Mouse (Mus musculus) forebrain, embryonic 10.5 days (tissue): ENCODE results near the gene Olfm2. TPM values are rescaled to one million over a fixed set of nuclear protein-coding genes. Genes with fewer than 3 reads are reported as not detected.

Source experiments
- DNase-seq: peaks from one replicate; pipeline ENCODE4 v3.0.0-alpha.2; 2017; ENCODE audit warnings: low spot score; ENCODE audit errors: extremely low spot score
- H3K27ac ChIP-seq: fragments of 300-500 bp; sonication (generic); 2 replicates; pipeline ENCODE4 v1.5.1; 2016; ENCODE audit warnings: mild to moderate bottlenecking
- H3K27me3 ChIP-seq: fragments of 300-500 bp; sonication (generic); 2 replicates; pipeline ENCODE4 v1.6.1; 2016; ENCODE audit warnings: mild to moderate bottlenecking; ENCODE audit not compliant: poor library complexity, severe bottlenecking
- H3K36me3 ChIP-seq: fragments of 300-500 bp; sonication (generic); replicated peaks from 2 replicates; pipeline ENCODE4 v1.6.1; 2016; ENCODE audit warnings: mild to moderate bottlenecking, moderate library complexity
- H3K4me1 ChIP-seq: fragments of 300-500 bp; sonication (generic); 2 replicates; pipeline ENCODE4 v1.6.1; 2016
- H3K4me3 ChIP-seq: fragments of 300-500 bp; sonication (generic); 2 replicates; pipeline ENCODE4 v1.5.1; 2016; ENCODE audit warnings: mild to moderate bottlenecking, moderate library complexity
- H3K9me3 ChIP-seq: fragments of 300-500 bp; sonication (generic); 2 replicates; pipeline ENCODE4 v1.6.1; 2016; ENCODE audit warnings: mild to moderate bottlenecking, moderate library complexity
- WGBS: fragments of 180-500 bp; shearing (Covaris S2); methylation state at CpG from one replicate; pipeline ENCODE4 v1.1.7; 2016; 5-methylcytosine and 5-hydroxymethylcytosine counted together
- polyA plus RNA-seq: library from polyadenylated mRNA; unstranded; fragments of >200 nt; fragmentation: Nextera tagmentation; extraction: Ambion mirVana; gene quantifications from 2 replicates; pipeline ENCODE4 v1.2.1, GENCODE M21; 2016

Olfm2 gene
- polyA plus RNA-seq, 1 experiment from 2014 or later = 10.4 TPM

DNA sequence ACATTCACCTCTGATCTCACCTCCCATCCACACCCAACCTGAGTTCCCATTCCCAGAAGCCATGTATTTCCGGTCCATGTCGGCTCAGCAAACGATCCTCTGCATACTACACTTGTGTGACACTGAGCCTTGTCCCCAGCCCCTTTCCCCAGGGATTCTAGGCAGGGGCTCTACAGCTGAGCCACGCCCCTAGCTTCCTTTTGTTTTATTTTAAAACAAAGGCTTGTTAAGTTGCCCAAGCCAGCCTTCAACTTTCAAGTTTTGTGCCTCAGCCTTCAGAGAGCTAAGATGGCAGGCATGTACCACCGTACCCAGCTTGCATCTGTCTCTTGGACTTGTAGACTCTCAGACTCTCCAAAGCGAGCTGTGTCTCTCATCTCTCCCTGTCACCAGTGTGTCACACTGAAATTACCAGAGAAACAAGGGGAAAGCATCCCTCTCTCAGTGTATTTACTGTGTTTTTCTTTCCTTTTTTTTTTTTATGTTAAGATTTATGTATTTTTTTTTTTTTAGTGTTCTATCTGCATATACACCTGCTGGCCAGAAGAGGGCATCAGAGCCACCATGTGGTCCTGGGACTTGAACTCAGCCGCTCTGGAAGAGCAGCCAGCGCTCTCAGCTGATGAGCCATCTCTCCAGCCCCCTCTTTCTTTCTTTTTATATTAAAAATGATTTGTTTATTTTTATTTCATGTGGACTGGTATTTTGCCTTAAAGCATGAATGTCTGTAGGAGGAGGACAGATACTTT lies 7.7 kb downstream of the Olfm2 start:
- Histone ChIP-seq H3K9me3 (no peaks in the 10 kb centered on the region), H3K4me3 (no peak overlapping the region), H3K36me3 (no peaks in the 10 kb centered on the region), H3K27me3 (peaks cover 37% of the 10 kb centered on the region), H3K27ac (no peak overlapping the region), H3K4me1 (peaks cover 6% of the 10 kb centered on the region)
- no peak for DNase-seq
- 54% methylated on average over 8 of the region's 8 CpGs for WGBS

DNA sequence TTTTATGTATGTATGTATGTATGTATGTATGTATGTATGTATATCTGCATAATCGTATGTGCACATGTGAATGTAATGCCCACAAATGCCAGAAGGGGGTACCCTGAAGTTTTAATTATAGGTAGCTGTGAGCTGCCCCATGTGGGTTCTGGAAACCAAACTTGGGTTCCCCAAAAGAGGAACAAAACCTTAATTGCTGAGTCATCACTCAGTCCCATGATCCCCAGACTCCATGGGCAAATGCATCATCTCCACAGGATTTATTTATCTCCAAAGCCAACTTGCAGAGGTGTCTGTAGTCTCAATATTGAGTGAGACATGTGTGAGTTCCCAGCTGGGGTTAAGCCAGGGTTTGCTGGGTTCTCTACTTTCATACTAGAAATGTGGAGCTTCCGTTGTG lies 8.9 kb downstream of the Olfm2 start:
- H3K9me3 ChIP-seq = no peaks in the 10 kb centered on the region
- DNase-seq = no peak
- no peaks in the 10 kb centered on the region for H3K36me3 ChIP-seq
- peaks cover 27% of the 10 kb centered on the region for H3K27me3 ChIP-seq
- no peak overlapping the region for H3K4me3 ChIP-seq
- 90% methylated on average over 2 of the region's 2 CpGs for WGBS
- no peak overlapping the region for H3K27ac ChIP-seq
- peaks cover 6% of the 10 kb centered on the region for H3K4me1 ChIP-seq

DNA sequence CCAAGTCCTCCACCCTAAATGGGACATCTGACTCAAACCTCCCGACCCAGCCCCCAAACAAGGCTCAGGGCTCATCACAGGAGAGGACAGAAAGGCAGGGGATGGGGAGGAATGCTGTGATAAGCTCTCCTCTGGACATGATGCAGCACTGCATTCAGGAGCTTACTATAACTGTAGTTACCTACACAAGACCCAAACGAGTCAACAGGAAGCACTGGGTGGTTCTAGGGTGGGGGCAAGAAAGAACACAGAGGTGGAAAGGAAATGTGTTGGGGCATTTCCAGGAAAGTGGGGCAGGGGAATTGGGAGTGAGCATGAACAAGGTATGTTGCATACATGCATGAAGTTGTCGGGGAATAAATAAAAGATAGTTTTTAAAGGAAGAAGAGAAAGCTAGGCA lies 11.5 kb downstream of the Olfm2 start:
- no peak for DNase-seq
- Histone ChIP-seq H3K36me3 (no peaks in the 10 kb centered on the region), H3K4me1 (no peaks in the 10 kb centered on the region), H3K27me3 (peaks cover 26% of the 10 kb centered on the region), H3K27ac (no peak overlapping the region), H3K4me3 (no peak overlapping the region), H3K9me3 (no peaks in the 10 kb centered on the region)
- 84% methylated on average over 3 of the region's 3 CpGs for WGBS

DNA sequence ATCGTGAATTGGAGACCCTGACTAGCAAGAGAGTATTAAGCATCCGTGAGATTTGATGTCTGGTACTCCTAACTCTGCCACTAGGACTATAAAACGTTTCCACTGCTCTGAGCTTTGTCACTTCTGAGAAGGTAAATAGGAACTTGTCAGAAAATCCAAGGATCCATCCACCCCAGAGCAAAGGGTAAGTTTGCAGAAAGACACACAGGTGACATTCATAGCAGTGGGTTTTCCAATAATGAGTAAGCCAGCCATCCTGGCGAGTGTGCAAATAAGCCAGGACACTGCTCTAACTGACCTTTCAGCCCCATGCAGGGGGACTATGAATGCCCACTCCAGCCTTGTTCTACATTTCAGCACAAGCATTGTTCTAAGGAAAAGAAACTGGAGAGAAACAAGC lies 14.4 kb downstream of the Olfm2 start:
- no peaks in the 10 kb centered on the region for H3K36me3 ChIP-seq
- H3K4me3 ChIP-seq = no peak overlapping the region
- 71% methylated on average over 4 of the region's 4 CpGs for WGBS
- H3K27me3 ChIP-seq = peaks cover 46% of the 10 kb centered on the region
- peaks cover 14% of the 10 kb centered on the region for H3K4me1 ChIP-seq
- no peak for DNase-seq
- H3K9me3 ChIP-seq = no peaks in the 10 kb centered on the region
- no peak overlapping the region for H3K27ac ChIP-seq

DNA sequence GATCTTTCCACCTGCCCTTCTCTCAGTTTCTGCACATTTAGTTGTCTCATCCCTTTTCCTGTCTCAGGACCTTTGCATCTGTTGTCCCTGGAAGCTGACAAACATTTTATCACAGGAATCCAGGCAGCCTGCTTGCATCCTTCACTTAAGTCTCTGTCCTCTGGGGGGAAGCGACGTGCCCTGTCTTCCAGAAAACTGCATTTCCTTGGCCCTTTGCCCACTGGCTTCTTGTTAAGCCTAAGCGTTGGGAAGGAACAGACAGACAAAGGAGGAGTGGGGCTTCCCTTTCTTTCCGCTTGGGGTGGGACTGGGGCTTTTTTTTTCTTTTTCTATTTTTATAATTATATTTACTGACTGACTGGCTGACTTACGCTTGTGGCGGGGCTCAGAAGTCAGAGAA lies 16.7 kb downstream of the Olfm2 start:
- no peak overlapping the region for H3K4me3 ChIP-seq
- no peaks in the 10 kb centered on the region for H3K9me3 ChIP-seq
- no peak overlapping the region for H3K27ac ChIP-seq
- H3K36me3 ChIP-seq = no peaks in the 10 kb centered on the region
- WGBS = 64% methylated on average over 6 of the region's 6 CpGs
- H3K27me3 ChIP-seq = peaks cover 70% of the 10 kb centered on the region
- peaks cover 30% of the 10 kb centered on the region for H3K4me1 ChIP-seq
- DNase-seq = no peak

DNA sequence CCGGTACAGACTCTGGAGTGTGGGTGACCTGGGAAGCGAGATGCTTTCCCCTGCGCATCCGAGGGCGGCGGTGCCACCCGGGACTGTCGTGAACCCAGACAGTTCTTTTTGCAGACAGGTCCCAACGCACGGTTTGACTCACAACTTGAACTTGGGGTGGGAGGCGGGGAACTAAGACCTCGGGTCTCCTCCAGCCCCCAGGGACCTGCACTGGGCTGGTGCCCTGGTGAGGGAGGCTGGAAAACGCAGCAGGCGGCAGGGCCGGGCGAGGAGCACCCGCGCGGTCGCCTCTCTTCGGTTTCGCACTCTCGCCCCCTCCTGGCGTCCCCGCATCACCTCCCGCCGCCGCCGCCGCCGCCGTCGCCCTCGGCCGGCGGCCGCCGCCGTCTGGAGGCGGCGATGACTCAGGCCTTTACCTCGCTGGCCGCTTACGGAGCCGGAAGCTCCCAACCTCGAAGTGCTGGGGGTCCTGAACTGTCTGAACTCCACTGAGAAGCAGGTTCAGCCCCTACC lies 18.5 kb downstream of the Olfm2 start:
- Histone ChIP-seq H3K27ac (peak overlapping the region; percentile 72; the same call in 1 of the 2 replicates), H3K27me3 (peaks cover 76% of the 10 kb centered on the region), H3K4me3 (peak overlapping the region; percentile 71), H3K9me3 (no peaks in the 10 kb centered on the region), H3K36me3 (no peaks in the 10 kb centered on the region), H3K4me1 (peaks cover 30% of the 10 kb centered on the region)
- peak; percentile 64 for DNase-seq
- under 1% methylated on average over 46 of the region's 46 CpGs for WGBS

DNA sequence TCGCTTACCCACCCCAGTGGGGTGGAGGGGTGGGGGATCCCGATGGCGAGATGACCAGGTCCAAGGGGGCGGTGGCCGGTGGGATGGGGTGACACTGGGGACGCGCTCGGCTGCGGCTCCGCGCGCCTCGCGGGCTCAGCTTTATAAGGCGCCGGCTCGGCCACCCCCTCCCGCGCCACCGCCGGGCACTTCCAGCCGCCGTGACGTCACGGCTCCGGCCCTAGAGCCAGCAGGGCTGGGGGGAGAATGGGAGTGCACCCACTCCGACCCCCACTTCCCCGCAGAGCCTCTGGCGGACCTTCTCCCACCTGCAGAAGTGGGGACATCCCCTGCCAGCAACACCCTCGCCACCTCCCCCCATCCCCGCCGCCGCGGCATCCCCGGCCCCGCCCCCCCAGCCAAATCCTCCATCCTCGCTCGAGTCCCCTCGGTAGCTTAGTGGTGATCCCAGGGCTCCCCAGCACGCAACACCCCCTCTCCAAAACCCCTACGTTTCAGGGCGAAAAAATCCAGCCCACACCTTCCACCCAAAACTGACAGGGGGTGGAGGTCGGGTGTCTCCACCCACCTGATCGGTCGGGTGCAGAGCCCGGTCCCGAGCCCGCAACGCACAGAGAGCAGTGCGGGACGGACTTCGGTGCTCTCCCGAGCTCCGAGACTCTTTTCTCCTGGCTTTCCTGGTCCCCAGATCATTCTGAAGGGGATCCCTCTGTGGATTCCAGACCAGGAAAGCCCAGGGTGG lies 19.1 kb downstream of the Olfm2 start:
- H3K27ac ChIP-seq = peak overlapping the region; percentile 72
- peak overlapping the region; percentile 71 for H3K4me3 ChIP-seq
- H3K36me3 ChIP-seq = no peaks in the 10 kb centered on the region
- under 1% methylated on average over 54 of the region's 54 CpGs for WGBS
- H3K9me3 ChIP-seq = no peaks in the 10 kb centered on the region
- peaks cover 30% of the 10 kb centered on the region for H3K4me1 ChIP-seq
- peaks cover 76% of the 10 kb centered on the region for H3K27me3 ChIP-seq
- peak; percentile 30 for DNase-seq

DNA sequence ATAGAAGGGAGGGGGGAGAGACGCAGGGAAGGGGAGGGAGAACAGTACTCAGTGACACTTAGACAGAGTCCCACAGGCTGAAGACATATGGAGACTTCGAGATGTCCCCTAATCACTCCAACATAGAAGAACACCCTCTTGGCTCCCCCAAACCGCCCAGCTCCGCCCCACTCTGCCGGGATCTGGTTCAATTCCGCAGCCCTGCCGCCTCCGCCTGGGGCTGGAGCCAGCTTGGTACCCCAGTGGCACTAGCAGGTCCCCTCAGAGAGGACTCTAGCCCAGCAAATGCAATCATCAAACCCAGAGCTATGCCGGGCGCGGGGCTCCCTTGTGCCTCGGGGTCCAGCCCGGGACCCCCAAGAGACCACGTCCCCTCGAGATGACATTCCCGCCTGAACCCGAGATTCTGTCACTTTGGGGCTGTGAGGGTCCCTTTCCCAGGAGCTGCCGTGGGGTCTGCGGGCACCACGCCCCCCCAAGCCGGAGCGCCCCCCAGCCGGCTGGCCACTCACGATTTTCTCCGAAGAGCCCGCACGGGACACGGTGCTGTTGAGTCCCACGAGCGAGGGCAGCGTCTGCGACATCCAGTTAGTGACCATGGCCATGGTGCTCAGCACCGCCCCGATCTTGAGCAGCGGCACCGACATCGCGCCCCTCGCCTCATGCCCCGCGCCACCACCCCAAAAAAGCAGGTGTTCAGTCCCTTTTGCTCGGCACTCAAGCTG lies 19.9 kb downstream of the Olfm2 start:
- no peak for DNase-seq
- H3K27me3 ChIP-seq = peaks cover 76% of the 10 kb centered on the region

DNA sequence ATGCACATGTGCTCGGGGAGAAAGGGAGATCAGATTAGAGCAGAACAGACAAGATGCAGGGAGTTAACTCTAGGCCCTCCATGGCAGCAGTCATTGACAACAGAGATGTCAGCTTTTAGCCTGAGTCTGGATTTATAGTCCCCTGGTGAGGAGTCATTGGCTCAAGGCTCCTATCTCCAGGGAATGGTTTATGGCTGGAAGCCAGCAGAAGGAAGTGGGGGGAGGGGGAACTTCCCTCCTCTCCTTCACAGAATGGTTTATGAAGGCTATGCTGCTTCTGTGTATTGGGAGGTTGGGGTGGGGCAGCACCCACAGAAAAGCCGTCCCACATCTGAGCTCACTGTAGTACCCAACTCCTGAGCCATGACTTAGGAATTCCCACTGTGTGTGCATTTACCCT lies 24.6 kb downstream of the Olfm2 start:
- Histone ChIP-seq H3K36me3 (0 out of 2 replicates have a peak, but pooled peaks cover 4% of the 10 kb centered on the region), H3K27ac (no peak overlapping the region), H3K27me3 (peaks cover 32% of the 10 kb centered on the region), H3K4me3 (no peak overlapping the region), H3K9me3 (peaks cover 14% of the 10 kb centered on the region; the same call in 1 of the 2 replicates), H3K4me1 (peaks cover 14% of the 10 kb centered on the region)
- no peak for DNase-seq
- 94% methylated on average over 2 of the region's 2 CpGs for WGBS

More for the DNA sequence above, 19.9 kb downstream of the Olfm2 start:
- Histone ChIP-seq H3K4me1 (peaks cover 30% of the 10 kb centered on the region), H3K27ac (peak overlapping the region; percentile 72), H3K4me3 (peak overlapping the region; percentile 71), H3K9me3 (no peaks in the 10 kb centered on the region), H3K36me3 (no peaks in the 10 kb centered on the region)
- WGBS = 2% methylated on average over 42 of the region's 42 CpGs

DNA sequence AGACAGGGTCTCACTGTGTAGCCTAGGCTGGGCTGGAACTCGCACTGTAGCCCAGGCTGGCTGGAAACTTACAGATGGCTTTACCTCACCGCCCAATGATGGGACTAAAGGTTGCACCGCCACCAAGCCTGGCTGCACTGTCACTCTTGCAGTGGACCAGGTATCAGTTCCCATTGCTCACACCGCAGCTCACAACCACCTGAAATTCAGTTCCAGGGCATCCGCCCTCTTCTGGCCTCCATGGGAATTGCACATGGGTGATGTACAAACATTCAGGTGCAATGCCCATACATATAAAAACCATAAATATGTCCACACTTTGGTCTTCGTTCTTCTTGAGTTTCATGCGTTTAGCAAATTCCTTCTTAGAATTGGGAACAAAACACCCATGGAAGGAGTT lies 30.8 kb downstream of the Olfm2 start:
- H3K27me3 ChIP-seq = no peaks in the 10 kb centered on the region
- 0 out of 2 replicates have a peak, but pooled peaks cover 6% of the 10 kb centered on the region for H3K36me3 ChIP-seq
- H3K27ac ChIP-seq = no peak overlapping the region
- H3K4me1 ChIP-seq = peaks cover 14% of the 10 kb centered on the region
- no peak overlapping the region for H3K4me3 ChIP-seq
- DNase-seq = no peak
- peaks cover 14% of the 10 kb centered on the region; the same call in 1 of the 2 replicates for H3K9me3 ChIP-seq
- 74% methylated on average over 7 of the region's 7 CpGs for WGBS

DNA sequence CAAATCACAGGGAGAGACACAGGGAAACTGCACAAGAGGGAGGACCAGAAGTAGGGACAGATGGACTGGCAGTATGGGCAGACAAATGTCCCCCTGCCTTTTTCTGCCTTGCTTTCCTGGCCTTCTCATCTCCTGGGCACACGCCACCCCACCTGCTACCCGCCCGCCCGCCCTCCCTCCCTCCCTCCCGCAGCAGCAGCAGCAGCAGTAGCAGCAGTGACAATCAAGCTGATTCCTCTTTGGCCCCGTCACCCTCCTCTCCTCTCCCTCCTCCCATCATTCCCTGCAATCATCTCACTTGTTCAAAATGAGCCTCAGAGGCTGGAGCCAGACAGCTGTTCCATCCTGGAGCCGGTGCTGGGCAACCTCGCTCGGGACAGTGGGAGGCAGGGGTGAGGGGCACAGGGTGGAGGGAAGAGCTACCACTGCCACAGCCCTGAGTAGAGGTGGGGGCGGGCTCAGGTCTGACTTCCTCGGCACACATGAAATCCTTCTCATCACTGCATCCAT lies 32.6 kb downstream of the Olfm2 start:
- Histone ChIP-seq H3K9me3 (peaks cover 5% of the 10 kb centered on the region; the same call in 1 of the 2 replicates), H3K4me3 (no peak overlapping the region), H3K27ac (peak overlapping the region; percentile 20), H3K36me3 (0 out of 2 replicates have a peak, but pooled peaks cover 4% of the 10 kb centered on the region), H3K4me1 (peaks cover 14% of the 10 kb centered on the region), H3K27me3 (no peaks in the 10 kb centered on the region)
- 53% methylated on average over 11 of the region's 11 CpGs for WGBS
- DNase-seq = no peak

DNA sequence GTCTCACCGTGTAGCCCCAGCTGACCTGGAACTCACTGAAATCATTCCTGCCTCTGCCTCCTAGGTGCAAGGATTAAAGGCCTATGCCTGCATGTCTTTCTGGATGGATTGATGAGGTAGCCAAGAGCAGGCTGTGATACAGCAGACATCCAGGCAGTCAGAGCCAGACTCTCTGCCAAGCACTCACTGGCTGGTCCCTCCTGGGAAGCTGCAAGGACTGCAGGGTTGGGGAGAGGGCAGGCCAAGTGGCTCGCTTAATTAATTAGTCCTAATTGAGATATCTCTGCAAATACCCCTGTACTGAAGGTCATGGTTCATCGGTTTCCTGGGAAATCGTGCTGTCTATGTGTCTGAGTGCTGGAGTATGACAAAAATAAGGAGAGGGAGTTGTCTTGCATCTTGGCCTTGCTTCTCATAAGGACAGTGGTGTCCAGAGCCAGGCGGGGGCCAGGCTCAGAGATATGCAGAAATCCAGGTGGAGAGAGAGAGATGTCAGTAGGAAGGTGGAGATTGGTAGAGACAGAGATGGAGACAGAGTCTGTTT lies 33.1 kb downstream of the Olfm2 start:
- DNase-seq = no peak
- H3K36me3 ChIP-seq = 0 out of 2 replicates have a peak, but pooled peaks cover 4% of the 10 kb centered on the region
- WGBS = 69% methylated on average over 5 of the region's 5 CpGs
- H3K27me3 ChIP-seq = no peaks in the 10 kb centered on the region
- H3K9me3 ChIP-seq = peaks cover 5% of the 10 kb centered on the region; the same call in 1 of the 2 replicates
- peak overlapping the region; percentile 20 for H3K27ac ChIP-seq
- H3K4me3 ChIP-seq = no peak overlapping the region
- H3K4me1 ChIP-seq = peaks cover 14% of the 10 kb centered on the region
